Mouse (Mus musculus) adrenal gland, postnatal 14 days (tissue): ENCODE measurements around the gene Srr. TPM values are rescaled to one million over a fixed set of nuclear protein-coding genes. Genes with fewer than 3 reads are reported as not detected.

ENCODE experiments used
- DNase-seq: peaks from one replicate; pipeline ENCODE4 v3.0.0; 2021; ENCODE audit warnings: mixed read lengths
- total RNA-seq: library from RNA; stranded (reverse); gene quantifications from 2 replicates; pipeline ENCODE4 v1.2.3, GENCODE M21; 2021

Srr gene
- total RNA-seq, 1 experiment from 2014 or later, result 51.5 TPM

DNA sequence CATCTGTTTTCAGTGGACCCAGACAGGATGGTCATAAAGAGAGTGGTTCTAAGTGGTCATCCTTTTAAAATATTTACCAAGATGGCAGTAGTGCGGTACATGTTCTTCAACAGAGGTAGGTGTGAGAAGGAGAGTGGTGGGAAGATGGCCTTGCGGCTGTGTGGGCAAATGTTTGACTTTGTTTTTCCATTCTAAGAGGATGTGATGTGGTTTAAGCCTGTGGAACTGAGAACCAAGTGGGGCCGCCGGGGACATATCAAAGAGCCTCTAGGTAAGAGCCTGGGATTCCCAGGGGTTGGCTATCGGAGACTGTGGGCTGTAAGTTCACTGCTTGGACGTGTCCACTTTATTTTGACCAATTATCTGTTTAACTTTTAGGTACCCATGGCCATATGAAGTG, 17.9 kb downstream of the Srr start:
- DNase-seq, result no peak

- DNase-seq, result no peak
These were observed 23.3 kb downstream of the Srr start for GRCm38 (mm10) chr11:74902416-74902815.

DNA sequence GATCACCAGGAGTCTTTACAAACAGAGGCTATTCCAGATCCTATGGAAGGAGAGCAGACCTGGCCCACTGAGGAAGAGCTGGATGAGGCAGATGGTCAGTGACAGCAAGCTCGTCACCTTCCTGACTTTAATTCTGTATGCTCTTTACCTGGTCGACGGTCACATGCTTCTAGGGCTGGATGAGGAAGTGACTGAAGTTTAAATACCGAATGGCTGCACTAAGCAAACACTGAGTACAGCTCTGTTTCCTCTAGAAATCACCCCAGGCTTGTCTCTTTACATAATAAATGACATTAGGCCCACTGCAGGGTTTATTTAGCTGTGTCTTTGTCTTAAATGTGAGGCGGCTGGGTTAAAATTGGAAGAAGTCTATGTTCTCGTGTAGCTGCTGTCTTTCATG, 24.2 kb downstream of the Srr start:
- no peak for DNase-seq

GRCm38 (mm10) chr11:74898517-74898827, 27.3 kb downstream of the Srr start:
- DNase-seq, result no peak

DNA sequence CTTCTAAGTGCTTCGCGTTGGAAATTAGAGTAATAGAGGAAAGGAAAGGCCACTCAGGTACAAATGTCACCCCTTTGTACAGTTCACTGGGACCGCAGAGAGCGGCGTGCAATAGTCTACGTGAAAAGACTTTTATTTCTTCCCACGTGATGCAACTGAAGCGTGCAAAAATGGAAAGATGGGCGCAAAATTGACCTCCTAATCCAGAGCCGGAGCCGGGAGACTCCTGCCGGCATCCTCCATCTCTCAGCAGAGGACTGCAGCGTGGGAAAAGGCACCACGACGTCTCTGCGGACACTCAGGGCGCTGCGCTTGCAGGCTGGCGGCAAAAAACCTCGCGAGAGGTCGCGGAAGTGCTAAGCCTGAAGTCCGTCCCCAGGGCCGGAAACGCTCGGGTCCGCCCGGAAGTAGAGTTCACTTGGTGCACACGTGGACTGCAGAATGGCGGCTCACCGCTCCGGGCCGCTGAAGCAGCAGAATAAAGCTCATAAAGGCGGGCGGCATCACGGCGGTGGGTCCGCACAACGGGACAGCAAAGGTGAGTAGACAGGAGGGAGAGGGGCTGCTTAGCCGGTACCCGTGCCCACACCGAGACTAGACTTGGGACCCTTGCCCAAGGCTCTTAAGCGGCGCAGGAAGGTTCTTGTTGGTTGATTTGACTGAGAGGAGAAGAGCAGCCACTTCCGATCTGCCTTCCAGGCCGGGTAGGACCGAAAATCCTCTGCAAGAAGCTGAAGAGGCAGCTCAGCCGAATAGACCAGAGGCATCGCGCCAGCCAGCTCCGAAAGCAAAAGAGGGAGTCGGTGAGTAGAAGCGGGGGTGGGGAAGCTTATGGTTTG, 27.9 kb downstream of the Srr start, which contains the start of gene Tsr1:
Tsr1 (plus strand) TSS at position 394 of the 839 bp plus-strand sequence.
- DNase-seq, result peak; percentile 96

DNA sequence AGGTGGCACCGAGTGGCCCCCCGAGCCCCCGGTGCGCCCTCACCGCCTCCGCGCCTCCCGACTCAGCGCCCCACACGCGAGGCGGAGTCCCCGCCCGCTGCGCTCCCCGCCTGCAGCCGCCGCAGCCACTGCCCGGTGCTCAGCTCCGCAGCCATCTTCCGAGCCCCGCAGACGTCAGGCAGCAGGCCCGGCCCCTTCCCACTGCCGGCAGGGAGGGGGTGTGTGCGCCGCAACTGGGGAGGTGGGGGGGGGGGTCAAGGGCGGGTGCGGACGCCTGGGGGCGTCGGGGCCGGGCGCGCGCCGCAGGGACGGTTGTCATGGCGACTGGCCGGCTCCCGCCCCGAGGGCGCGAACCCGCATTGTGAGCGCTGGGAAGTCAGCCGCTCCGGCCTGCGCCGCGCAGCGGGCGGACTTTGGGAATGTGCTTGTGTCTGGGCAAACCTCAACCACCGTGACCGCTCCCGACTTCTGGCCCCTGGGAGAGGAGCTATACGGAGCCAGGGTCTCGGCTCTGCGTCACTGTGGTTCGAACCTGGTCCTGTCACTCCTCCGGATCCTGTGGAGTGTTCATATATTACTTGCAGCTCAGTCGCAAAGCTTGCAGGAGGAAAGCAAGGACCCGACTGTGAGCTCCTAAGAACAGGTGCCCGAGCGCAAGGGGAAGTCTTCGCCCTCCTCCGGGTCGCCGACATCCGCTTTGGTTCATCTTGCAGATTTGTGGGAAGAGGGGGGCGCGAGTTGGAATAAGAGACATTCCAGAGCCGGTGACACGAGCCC, 28.7 kb downstream of the Srr start, which contains the start of gene Sgsm2:
Sgsm2 (minus strand) TSS at position 160 of the 777 bp plus-strand sequence.
- peak; percentile 81 for DNase-seq

- peak; percentile 89 for DNase-seq
These were observed 29.5 kb downstream of the Srr start for GRCm38 (mm10) chr11:74895980-74896900.

DNA sequence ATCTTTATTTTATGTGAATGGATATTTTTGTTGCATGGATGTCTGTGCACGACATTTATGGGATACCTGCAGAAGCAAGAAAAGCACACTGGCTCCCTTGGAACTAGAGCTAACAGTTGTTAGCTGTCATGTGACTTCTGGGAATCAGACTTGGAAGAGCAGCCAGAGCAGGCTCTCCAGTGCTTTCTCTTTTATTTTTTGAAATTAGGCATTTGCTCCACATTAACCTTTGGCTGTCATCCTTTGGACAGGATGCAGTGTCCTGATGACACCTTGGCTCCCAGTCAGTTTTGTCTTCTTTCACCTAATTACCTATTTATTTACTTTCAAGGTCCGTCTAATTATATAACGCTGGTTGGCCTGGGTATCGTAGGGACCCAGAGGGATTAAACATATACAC, 31.1 kb downstream of the Srr start:
- DNase-seq, result no peak

DNA sequence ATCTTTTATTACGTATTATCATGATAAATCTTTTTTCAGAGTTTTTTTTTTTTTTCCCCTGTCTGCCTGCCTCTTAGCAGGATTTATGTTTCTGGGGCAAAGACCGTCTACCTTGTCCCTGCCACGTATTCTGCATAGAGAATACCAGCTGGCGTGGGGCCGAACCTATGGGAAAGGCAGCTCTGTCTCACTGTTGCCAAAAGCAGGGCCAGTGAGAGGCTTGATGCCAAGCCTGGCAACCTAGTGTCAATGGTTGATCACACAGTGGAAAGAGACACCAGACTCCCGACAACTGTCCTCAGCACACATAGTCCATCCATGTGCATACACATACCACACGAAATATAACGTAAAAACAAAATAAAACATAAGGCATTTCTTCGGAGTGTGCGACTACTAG, 42.6 kb downstream of the Srr start:
- DNase-seq, result no peak

GRCm38 (mm10) chr11:74881979-74882378, 43.8 kb downstream of the Srr start:
- DNase-seq, result no peak

GRCm38 (mm10) chr11:74880999-74881398, 44.7 kb downstream of the Srr start:
- DNase-seq, result no peak

- peak; percentile 48 for DNase-seq
These were observed 48.9 kb downstream of the Srr start for GRCm38 (mm10) chr11:74876801-74877200.

DNA sequence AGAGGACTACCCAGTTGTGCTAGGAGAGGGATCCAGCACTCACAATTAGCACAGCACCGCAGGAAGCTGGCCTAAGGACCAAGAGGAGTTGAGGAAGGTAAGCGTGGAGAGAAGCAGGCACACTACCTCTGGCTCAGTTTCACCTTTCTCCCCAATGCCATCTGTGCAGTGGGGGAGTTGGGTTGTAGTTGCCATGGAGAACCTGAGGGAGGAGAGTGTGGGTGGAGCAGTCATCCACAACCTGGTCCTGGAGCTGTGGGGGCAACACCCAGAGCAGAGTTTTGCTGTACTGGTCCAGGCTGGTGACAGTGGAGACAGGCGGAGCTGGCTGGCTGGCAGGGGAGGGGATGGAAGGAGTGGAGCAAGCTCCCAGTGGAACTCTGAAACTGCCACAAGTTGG, 51.1 kb downstream of the Srr start:
- no peak for DNase-seq

DNA sequence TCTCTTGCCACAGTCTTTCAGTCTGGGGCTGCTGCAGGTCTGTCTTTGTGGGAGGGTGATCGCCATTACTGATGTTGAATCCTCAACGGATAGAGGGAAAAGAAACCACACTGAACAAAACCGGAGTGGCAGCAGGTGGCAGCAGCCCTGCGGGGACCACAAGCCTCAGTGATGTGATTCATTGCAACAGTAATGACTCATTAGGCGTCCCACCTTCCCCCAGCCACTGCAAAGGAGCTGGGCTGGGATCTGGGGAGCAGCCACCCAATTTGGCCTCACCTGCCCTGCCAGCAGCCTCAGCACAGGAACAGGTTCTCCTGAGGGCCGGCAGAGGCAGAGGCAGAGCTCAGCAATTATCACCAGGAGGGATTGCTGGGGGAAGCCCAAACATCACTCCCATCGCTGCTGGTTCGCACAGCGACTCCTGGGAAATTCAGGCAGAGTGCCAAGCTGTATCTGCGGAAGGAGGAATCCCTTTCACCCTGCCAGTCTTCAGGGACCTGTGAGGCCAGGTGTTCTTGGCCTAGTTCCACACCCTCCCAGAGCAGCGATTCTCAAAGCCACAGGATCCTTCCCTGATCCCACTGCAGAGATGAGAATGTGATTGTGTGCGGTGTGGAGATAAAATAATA, 54.6 kb downstream of the Srr start:
- peak; percentile 61 for DNase-seq

- no peak for DNase-seq
These were observed 55.2 kb downstream of the Srr start for GRCm38 (mm10) chr11:74870544-74870943.

- no peak for DNase-seq
These were observed 56.1 kb downstream of the Srr start for GRCm38 (mm10) chr11:74869603-74870002.

GRCm38 (mm10) chr11:74868046-74868760, 57.5 kb downstream of the Srr start:
- DNase-seq, result peak; percentile 53

DNA sequence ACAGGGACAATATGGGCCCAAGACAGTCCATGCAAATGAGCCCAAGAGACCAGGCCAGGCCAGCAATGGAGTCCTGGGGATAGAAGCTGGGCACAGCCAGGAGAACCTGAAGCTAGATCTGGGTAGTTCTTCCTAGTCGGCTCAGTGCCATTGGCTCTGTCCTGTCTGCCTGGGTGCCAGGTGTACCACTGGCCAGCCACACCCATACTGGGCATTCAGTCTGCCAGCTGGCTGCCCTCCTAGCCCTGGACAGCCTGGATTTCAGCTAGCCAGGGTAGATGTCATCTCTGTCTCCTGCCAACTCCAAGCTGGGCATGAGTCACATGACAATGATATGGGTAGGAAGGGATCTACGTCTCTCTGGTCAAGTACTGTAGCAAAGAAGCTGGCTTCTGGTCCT, 58.6 kb downstream of the Srr start:
- peak; percentile 85 for DNase-seq

DNA sequence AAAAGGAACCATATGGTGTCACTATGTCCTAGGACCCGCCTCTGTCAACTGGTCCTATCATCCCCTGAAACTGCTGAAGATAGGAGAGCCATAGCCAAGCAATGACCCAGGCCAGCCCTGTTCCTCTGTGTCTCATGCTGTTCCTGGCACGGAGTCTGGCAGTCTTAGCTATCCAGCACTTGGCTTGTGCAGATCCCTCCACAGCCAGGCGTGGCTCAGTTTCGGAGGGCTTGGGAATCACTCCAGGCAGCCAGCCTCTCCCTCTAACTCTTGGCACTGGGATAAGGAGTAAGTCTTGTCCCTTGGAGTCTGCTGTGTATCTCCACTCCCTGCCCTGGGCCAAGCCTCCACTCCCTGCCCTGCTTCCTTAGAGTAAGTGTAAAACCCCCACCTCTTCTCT, 59.1 kb downstream of the Srr start:
- peak; percentile 69 for DNase-seq

DNA sequence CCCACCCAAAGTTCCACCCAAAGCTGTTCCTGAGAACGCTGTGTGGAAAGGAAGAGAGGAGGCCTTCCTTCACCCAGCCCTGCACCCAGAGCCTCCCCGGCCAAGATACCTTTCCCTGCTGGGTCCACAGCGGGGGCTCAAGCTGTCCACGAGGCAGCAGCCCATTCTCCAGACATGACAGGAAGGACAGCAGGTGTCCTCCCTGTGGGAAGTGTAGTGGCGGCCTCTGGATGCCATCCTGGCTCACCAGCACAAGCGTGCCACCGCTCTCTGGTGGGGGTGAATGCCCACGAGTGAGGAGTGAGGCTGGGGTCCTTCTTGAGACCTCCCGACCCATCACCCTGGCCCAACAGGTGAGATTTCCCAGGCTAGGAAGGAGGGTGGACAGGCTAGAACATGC, 60.5 kb downstream of the Srr start:
- no peak for DNase-seq

DNA sequence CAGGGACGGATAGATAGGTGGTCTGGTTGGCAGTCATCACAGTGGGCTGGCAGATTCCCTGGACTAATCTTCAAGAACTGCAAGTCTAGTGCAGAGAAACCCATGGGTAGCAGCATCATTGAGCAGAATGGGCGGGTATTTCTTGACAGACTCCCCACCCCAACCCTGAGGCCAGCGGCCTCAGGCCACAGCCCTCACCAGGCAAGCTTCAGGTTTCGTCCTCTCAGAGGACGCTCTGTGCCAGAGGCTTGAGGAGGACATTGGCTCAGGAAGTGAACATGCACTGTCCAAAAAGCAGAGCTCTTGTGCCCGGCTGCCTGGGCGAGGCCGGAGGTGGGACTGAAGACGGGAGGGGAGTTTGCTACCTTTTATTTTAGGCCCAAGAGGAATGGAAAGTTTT, 61.3 kb downstream of the Srr start:
- DNase-seq, result no peak
